Mouse (Mus musculus) hindbrain, embryonic 13.5 days (tissue): ENCODE measurements around the gene Med11. TPM values are rescaled to one million over a fixed set of nuclear protein-coding genes. Genes with fewer than 3 reads are reported as not detected.
"Not testable (repeated sequence)": the region's sequence is repeated elsewhere in the genome, so short reads cannot be mapped to it uniquely, and the experiment has no call there.

Experiments used
- ATAC-seq: fragments of 200-750 bp; cut with Nextera tagmentation; 2 replicates; pipeline ENCODE4 v1.8.0; 2017; ENCODE audit warnings: moderate TSS enrichment; ENCODE audit not compliant: low FRiP score
- H3K27ac ChIP-seq: fragments of 300-500 bp; sonication (generic); 2 replicates; pipeline ENCODE4 v1.5.1; 2015; ENCODE audit warnings: inconsistent platforms, mild to moderate bottlenecking, moderate library complexity
- H3K27me3 ChIP-seq: fragments of 300-500 bp; sonication (generic); 2 replicates; pipeline ENCODE4 v1.6.1; 2015; ENCODE audit warnings: mild to moderate bottlenecking, inconsistent platforms
- H3K36me3 ChIP-seq: fragments of 300-500 bp; sonication (generic); 2 replicates; pipeline ENCODE4 v1.6.1; 2015; ENCODE audit warnings: mild to moderate bottlenecking, inconsistent platforms
- H3K4me1 ChIP-seq: fragments of 300-500 bp; sonication (generic); replicated peaks from 2 replicates; pipeline ENCODE4 v1.6.1; 2015; ENCODE audit warnings: inconsistent platforms
- H3K4me2 ChIP-seq: fragments of 300-500 bp; sonication (generic); 2 replicates; pipeline ENCODE4 v1.6.1; 2015; ENCODE audit warnings: inconsistent platforms, mild to moderate bottlenecking, moderate library complexity
- H3K4me3 ChIP-seq: fragments of 300-500 bp; sonication (generic); 2 replicates; pipeline ENCODE4 v1.5.1; 2015; ENCODE audit warnings: mild to moderate bottlenecking, inconsistent platforms
- H3K9ac ChIP-seq: fragments of 300-500 bp; sonication (generic); 2 replicates; pipeline ENCODE4 v1.6.1; 2015; ENCODE audit warnings: mild to moderate bottlenecking, inconsistent platforms
- H3K9me3 ChIP-seq: fragments of 300-500 bp; sonication (generic); 2 replicates; pipeline ENCODE4 v1.6.1; 2016; ENCODE audit warnings: inconsistent platforms
- WGBS: fragments of 180-500 bp; shearing (Covaris S2); methylation state at CpG from one replicate; pipeline ENCODE4 v1.1.7; 2015; 5-methylcytosine and 5-hydroxymethylcytosine counted together
- polyA plus RNA-seq: library from polyadenylated mRNA; unstranded; fragments of >200 nt; fragmentation: Nextera tagmentation; extraction: Ambion mirVana; gene quantifications from 2 replicates; pipeline ENCODE4 v1.2.1, GENCODE M21; 2015

Med11 gene
- polyA plus RNA-seq, 1 experiment from 2014 or later: 43.2 TPM

- Histone ChIP-seq H3K36me3 (peaks cover 11% of the 10 kb centered on the region), H3K4me2 (peak overlapping the region; percentile 59; the same call in 1 of the 2 replicates), H3K9me3 (no peaks in the 10 kb centered on the region), H3K9ac (peak overlapping the region; percentile 43; the same call in 1 of the 2 replicates), H3K4me3 (peak overlapping the region; percentile 63; the same call in 1 of the 2 replicates), H3K27ac (no peak overlapping the region), H3K27me3 (peaks cover 7% of the 10 kb centered on the region), H3K4me1 (peaks cover 27% of the 10 kb centered on the region)
- 93% methylated on average over 9 of the region's 9 CpGs for WGBS
- ATAC-seq: no peak
Measured at GRCm38 (mm10) chr11:70453261-70454044, 1.7 kb downstream of the Med11 start.

GRCm38 (mm10) chr11:70458688-70459600, 7.2 kb downstream of the Med11 start, which contains the start of gene Zmynd15:
Gene Zmynd15, plus strand, starts transcription at chr11:70459433.
- peak within 1 kb of the TSS; percentile 42 for H3K4me3 ChIP-seq
- no peak for ATAC-seq
- H3K4me2 ChIP-seq: peak within 1 kb of the TSS; percentile 64
- WGBS: 20% methylated on average over 31 of the region's 32 CpGs
- H3K27ac ChIP-seq: no peak within 1 kb of the TSS
- H3K27me3 ChIP-seq: peaks cover 62% of the 10 kb centered on the region
- peaks cover 5% of the 10 kb centered on the region for H3K36me3 ChIP-seq
- H3K9ac ChIP-seq: peak within 1 kb of the TSS; percentile 68
- no peaks in the 10 kb centered on the region for H3K9me3 ChIP-seq
- peaks cover 15% of the 10 kb centered on the region for H3K4me1 ChIP-seq

- peak within 1 kb of the TSS; percentile 64 for H3K4me2 ChIP-seq
- no peak within 1 kb of the TSS for H3K27ac ChIP-seq
- peaks cover 12% of the 10 kb centered on the region for H3K4me1 ChIP-seq
- peaks cover 69% of the 10 kb centered on the region for H3K27me3 ChIP-seq
- no peak for ATAC-seq
- peak within 1 kb of the TSS; percentile 68 for H3K9ac ChIP-seq
- WGBS: 5% methylated on average over 30 of the region's 30 CpGs
- peak within 1 kb of the TSS; percentile 42 for H3K4me3 ChIP-seq
- H3K36me3 ChIP-seq: peaks cover 5% of the 10 kb centered on the region
- H3K9me3 ChIP-seq: no peaks in the 10 kb centered on the region
Measured at GRCm38 (mm10) chr11:70459601-70460101, 7.9 kb downstream of the Med11 start, which contains the start of gene Cxcl16. Gene Cxcl16, minus strand, starts transcription at chr11:70459984.

GRCm38 (mm10) chr11:70463970-70464369, 12.3 kb downstream of the Med11 start:
- ATAC-seq: no peak

GRCm38 (mm10) chr11:70465211-70465610, 13.5 kb downstream of the Med11 start:
- no peaks in the 10 kb centered on the region for H3K36me3 ChIP-seq
- H3K9ac ChIP-seq: peak overlapping the region; percentile 49; the same call in 1 of the 2 replicates
- 28% methylated on average over 16 of the region's 16 CpGs for WGBS
- H3K27ac ChIP-seq: no peak overlapping the region
- H3K9me3 ChIP-seq: no peaks in the 10 kb centered on the region
- H3K4me1 ChIP-seq: peaks cover 11% of the 10 kb centered on the region
- no peak for ATAC-seq
- H3K4me3 ChIP-seq: 0 out of 2 replicates have a peak overlapping the region, but pooled peaks have one; percentile 17
- peaks cover 76% of the 10 kb centered on the region for H3K27me3 ChIP-seq
- peak overlapping the region; percentile 40 for H3K4me2 ChIP-seq

More at GRCm38 (mm10) chr11:70463970-70464369, 12.3 kb downstream of the Med11 start:
- Histone ChIP-seq H3K9me3 (no peaks in the 10 kb centered on the region), H3K9ac (no peak overlapping the region), H3K36me3 (no peaks in the 10 kb centered on the region), H3K4me1 (peaks cover 19% of the 10 kb centered on the region), H3K27ac (no peak overlapping the region), H3K27me3 (peaks cover 88% of the 10 kb centered on the region), H3K4me3 (no peak overlapping the region), H3K4me2 (no peak overlapping the region)
- 80% methylated on average over 5 of the region's 5 CpGs for WGBS

GRCm38 (mm10) chr11:70465824-70466223, 14.1 kb downstream of the Med11 start:
- 16% methylated on average over 23 of the region's 23 CpGs for WGBS
- Histone ChIP-seq H3K4me2 (peak overlapping the region; percentile 40), H3K9me3 (no peaks in the 10 kb centered on the region), H3K4me1 (peaks cover 11% of the 10 kb centered on the region), H3K27ac (no peak overlapping the region), H3K36me3 (no peaks in the 10 kb centered on the region), H3K27me3 (peaks cover 70% of the 10 kb centered on the region), H3K9ac (peak overlapping the region; percentile 49; the same call in 1 of the 2 replicates), H3K4me3 (peak overlapping the region; percentile 17; the same call in 1 of the 2 replicates)
- no peak for ATAC-seq

- 92% methylated on average over 5 of the region's 5 CpGs for WGBS
- no peak for ATAC-seq
- H3K4me3 ChIP-seq: no peak overlapping the region
Measured at GRCm38 (mm10) chr11:70467902-70468619, 16.3 kb downstream of the Med11 start.

GRCm38 (mm10) chr11:70469764-70470163, 18.0 kb downstream of the Med11 start:
- Histone ChIP-seq H3K9ac (no peak overlapping the region), H3K4me3 (no peak overlapping the region), H3K36me3 (no peaks in the 10 kb centered on the region), H3K9me3 (no peaks in the 10 kb centered on the region), H3K4me2 (no peak overlapping the region), H3K27me3 (peaks cover 30% of the 10 kb centered on the region), H3K4me1 (peaks cover 11% of the 10 kb centered on the region), H3K27ac (no peak overlapping the region)
- ATAC-seq: no peak
- 89% methylated on average over 3 of the region's 3 CpGs for WGBS

More at GRCm38 (mm10) chr11:70467902-70468619, 16.3 kb downstream of the Med11 start:
- Histone ChIP-seq H3K27me3 (peaks cover 47% of the 10 kb centered on the region), H3K9ac (no peak overlapping the region), H3K27ac (no peak overlapping the region), H3K4me2 (no peak overlapping the region), H3K4me1 (peaks cover 11% of the 10 kb centered on the region), H3K9me3 (no peaks in the 10 kb centered on the region), H3K36me3 (no peaks in the 10 kb centered on the region)

- no peak for ATAC-seq
- H3K36me3 ChIP-seq: no peaks in the 10 kb centered on the region
Measured at GRCm38 (mm10) chr11:70472716-70473115, 21.0 kb downstream of the Med11 start.

GRCm38 (mm10) chr11:70473291-70473690, 21.6 kb downstream of the Med11 start:
- not testable (repeated sequence) for H3K4me2 ChIP-seq, H3K4me3 ChIP-seq, ATAC-seq, H3K36me3 ChIP-seq, H3K4me1 ChIP-seq, H3K27me3 ChIP-seq, H3K9ac ChIP-seq, H3K9me3 ChIP-seq, H3K27ac ChIP-seq
- WGBS: 96% methylated on average over 5 of the region's 5 CpGs

More at GRCm38 (mm10) chr11:70472716-70473115, 21.0 kb downstream of the Med11 start:
- no peaks in the 10 kb centered on the region for H3K4me1 ChIP-seq
- peaks cover under 1% of the 10 kb centered on the region; the same call in 1 of the 2 replicates for H3K27me3 ChIP-seq
- H3K9me3 ChIP-seq: no peaks in the 10 kb centered on the region
- H3K27ac ChIP-seq: no peak overlapping the region
- H3K4me3 ChIP-seq: no peak overlapping the region
- no peak overlapping the region for H3K4me2 ChIP-seq
- H3K9ac ChIP-seq: no peak overlapping the region

GRCm38 (mm10) chr11:70474872-70475534, 23.3 kb downstream of the Med11 start:
- no peaks in the 10 kb centered on the region for H3K36me3 ChIP-seq
- no peaks in the 10 kb centered on the region for H3K9me3 ChIP-seq
- H3K4me2 ChIP-seq: no peak overlapping the region
- WGBS: 86% methylated on average over 12 of the region's 12 CpGs
- H3K4me3 ChIP-seq: no peak overlapping the region
- no peak for ATAC-seq
- no peak overlapping the region for H3K9ac ChIP-seq
- no peaks in the 10 kb centered on the region for H3K4me1 ChIP-seq
- no peak overlapping the region for H3K27ac ChIP-seq
- H3K27me3 ChIP-seq: no peaks in the 10 kb centered on the region
